In genomic region chr4:149674814-149675377, GRCm38 (mm10) we compare ENCODE assay signal across 10 mouse cellular contexts. TPM values are rescaled to one million over a fixed set of nuclear protein-coding genes. Genes with fewer than 3 reads are reported as not detected.
DNase-seq lines count a peak whose midpoint lies in the region; ATAC-seq and TF ChIP-seq lines count a peak whose summit lies in the region.
"Had no signal": no experiment of that assay in that cellular context is flagged by ENCODE, and none has a peak within 500 bp of the region (broad histone marks: within the 10 kb centered on the region; RNA-seq: fewer than 3 reads in every experiment).

No protein-coding gene starts in this region.

- peak overlapping the region; percentile 79 for H3K4me2 ChIP-seq in kidney, postnatal 0 days (ENCODE audit: low read length)
- peak overlapping the region; percentile 58 for H3K4me2 ChIP-seq in hindbrain, postnatal 0 days (ENCODE audit: low read depth, low read length)
- H3K4me2 ChIP-seq in myocyte (ENCODE audit: low read depth) = peak overlapping the region; percentile 62

- WGBS in kidney, postnatal 0 days = 11% methylated on average over 8 of the region's 8 CpGs
- WGBS in hindbrain, postnatal 0 days = 12% methylated on average over 8 of the region's 8 CpGs

- H3ac ChIP-seq in myocyte (ENCODE audit: control insufficient read depth, insufficient read length) = no peak overlapping the region

- no peak for ATAC-seq in kidney, postnatal 0 days (replicated peaks; ENCODE audit: low FRiP score, low read depth)
- ATAC-seq in hindbrain, postnatal 0 days = no peak
- ATAC-seq: Patski had no signal

- TF ChIP-seq CTCF in kidney, postnatal 0 days (IDR thresholded peaks at IDR 0.05; ENCODE audit: low read depth) = no peak
- TF ChIP-seq CTCF in embryonic fibroblast, embryonic 13.5 days (IDR thresholded peaks at IDR 0.05; ENCODE audit: borderline replicate concordance, insufficient read depth, low read length) = no peak
- TF ChIP-seq CTCF in hindbrain, postnatal 0 days (IDR thresholded peaks at IDR 0.05; ENCODE audit: low read depth) = no peak

- H3K4me1 ChIP-seq in kidney, postnatal 0 days (replicated peaks; ENCODE audit: insufficient read depth, low read length) = 0 out of 2 replicates have a peak, but pooled peaks cover 6% of the 10 kb centered on the region
- H3K4me1 ChIP-seq in embryonic fibroblast, embryonic 13.5 days (ENCODE audit: control insufficient read depth, insufficient read depth, low read length) = no peaks in the 10 kb centered on the region
- no peaks in the 10 kb centered on the region for H3K4me1 ChIP-seq in hindbrain, postnatal 0 days (ENCODE audit: insufficient read depth, low read length)

- H3K27me3 ChIP-seq in kidney, postnatal 0 days (ENCODE audit: insufficient read depth, low read length) = peaks cover 8% of the 10 kb centered on the region; the same call in 1 of the 2 replicates
- no peaks in the 10 kb centered on the region for H3K27me3 ChIP-seq in hindbrain, postnatal 0 days (ENCODE audit: insufficient read depth, low read length)
- H3K27me3 ChIP-seq in myocyte (ENCODE audit: control insufficient read depth, insufficient read depth, insufficient read length) = peaks cover 4% of the 10 kb centered on the region
- H3K27me3 ChIP-seq: Patski had no signal

- DNase-seq in kidney, postnatal 0 days (ENCODE audit: low spot score) = no peak
- no peak for DNase-seq in kidney, postnatal 25 days
- no peak for DNase-seq in hindbrain, postnatal 0 days (ENCODE audit: low spot score)
- DNase-seq in thymus, postnatal 36 days = no peak
- DNase-seq in right cerebral cortex, postnatal 14 days = no peak
- DNase-seq in urinary bladder, postnatal 36 days (ENCODE audit: low spot score in 2 of 2) = no peak
- DNase-seq: kidney, postnatal 36 days had no signal

- H3K9me3 ChIP-seq in kidney, postnatal 0 days (replicated peaks; ENCODE audit: low read length) = no peaks in the 10 kb centered on the region
- H3K9me3 ChIP-seq in hindbrain, postnatal 0 days (ENCODE audit: low read length) = no peaks in the 10 kb centered on the region

- H3K27ac ChIP-seq in kidney, postnatal 0 days = no peak overlapping the region
- H3K27ac ChIP-seq in embryonic fibroblast, embryonic 13.5 days (ENCODE audit: insufficient read depth, low read length) = no peak overlapping the region
- peak overlapping the region; percentile 73 for H3K27ac ChIP-seq in hindbrain, postnatal 0 days

- H3K36me3 ChIP-seq in kidney, postnatal 0 days (ENCODE audit: insufficient read depth, low read length) = no peaks in the 10 kb centered on the region
- H3K36me3 ChIP-seq in hindbrain, postnatal 0 days (ENCODE audit: insufficient read depth, low read length) = no peaks in the 10 kb centered on the region
- no peaks in the 10 kb centered on the region for H3K36me3 ChIP-seq in myocyte (ENCODE audit: control insufficient read depth, insufficient read depth)

- TF ChIP-seq POLR2A in embryonic fibroblast, embryonic 13.5 days (IDR thresholded peaks at IDR 0.05; ENCODE audit: low read depth, low read length) = no peak
- TF ChIP-seq POLR2A in myocyte (IDR thresholded peaks at IDR 0.05; ENCODE audit: insufficient read length, low read depth) = no peak

- H3K9ac ChIP-seq in kidney, postnatal 0 days (ENCODE audit: low read depth, low read length) = no peak overlapping the region
- peak overlapping the region; percentile 56 for H3K9ac ChIP-seq in hindbrain, postnatal 0 days (replicated peaks; ENCODE audit: low read length)

- no peaks in the 10 kb centered on the region for H3K79me2 ChIP-seq in myocyte (ENCODE audit: control insufficient read depth, insufficient read depth)

- H3K4me3 ChIP-seq in kidney, postnatal 0 days (replicated peaks; ENCODE audit: low read depth, low read length) = peak overlapping the region; percentile 48
- H3K4me3 ChIP-seq in embryonic fibroblast, embryonic 13.5 days (ENCODE audit: insufficient read depth, low read length) = peak overlapping the region; percentile 58
- H3K4me3 ChIP-seq in hindbrain, postnatal 0 days (ENCODE audit: low read length) = peak overlapping the region; percentile 46
- peak overlapping the region; percentile 19 for H3K4me3 ChIP-seq in myocyte

TF ChIP-seq in myocyte, 11 proteins besides CTCF, POLR2A, EP300 and RAD21:
- TF ChIP-seq MYOD1 (IDR thresholded peaks at IDR 0.05; ENCODE audit: control insufficient read depth in 1 of 3, insufficient read length in 2 of 3, low read depth in 2 of 3) (no peak), MYOG (IDR thresholded peaks at IDR 0.05; ENCODE audit: control insufficient read depth in 1 of 3, insufficient read depth in 1 of 3, insufficient read length in 2 of 3, low read depth in 2 of 3) (no peak)
TF ChIP-seq in myocyte: peak in this region for 0.

RNA-seq across cellular contexts. Expression of gene Pik3cd, which starts 27.5 kb away (rescaled TPM):
- polyA plus RNA-seq in kidney, postnatal 0 days (2015; fragmentation: Nextera tagmentation; extraction: Ambion mirVana) = 3.6 and 3.8 TPM in 2 replicates
- 3.6 and 4.3 TPM in 2 replicates for polyA plus RNA-seq in embryonic fibroblast, embryonic 13.5 days (2011; ENCODE audit: insufficient read length, low read depth, missing spikeins)
- 17.4 and 20.8 TPM in 2 replicates for total RNA-seq in hindbrain, postnatal 0 days (2014; rRNA removed)
- polyA plus RNA-seq in hindbrain, postnatal 0 days (2015; fragmentation: Nextera tagmentation; extraction: Ambion mirVana) = 9.2 and 10.1 TPM in 2 replicates
- polyA plus RNA-seq in myocyte (2012; fragmentation: generic; extraction: Trizol) = 1.4 TPM
